Mouse (Mus musculus) midbrain, embryonic 15.5 days (tissue): ENCODE data around the gene Usp2. TPM values are rescaled to one million over a fixed set of nuclear protein-coding genes. Genes with fewer than 3 reads are reported as not detected.
A peak's percentile ranks its signal among the peaks of the same experiment; 100 is the strongest.

Experiments
- ATAC-seq: fragments of 200-750 bp; cut with Nextera tagmentation; replicated peaks from 2 replicates; pipeline ENCODE4 v1.8.0; 2017; ENCODE audit warnings: moderate TSS enrichment
- H3K27ac ChIP-seq: fragments of 300-500 bp; sonication (generic); 2 replicates; pipeline ENCODE4 v1.5.1; 2015; ENCODE audit warnings: mild to moderate bottlenecking, inconsistent platforms
- H3K27me3 ChIP-seq: fragments of 300-500 bp; sonication (generic); replicated peaks from 2 replicates; pipeline ENCODE4 v1.6.1; 2015; ENCODE audit warnings: inconsistent platforms
- H3K36me3 ChIP-seq: fragments of 300-500 bp; sonication (generic); replicated peaks from 2 replicates; pipeline ENCODE4 v1.6.1; 2015; ENCODE audit warnings: inconsistent platforms
- H3K4me1 ChIP-seq: fragments of 300-500 bp; sonication (generic); 2 replicates; pipeline ENCODE4 v1.6.1; 2015; ENCODE audit warnings: inconsistent platforms
- H3K4me2 ChIP-seq: fragments of 300-500 bp; sonication (generic); 2 replicates; pipeline ENCODE4 v1.6.1; 2015; ENCODE audit warnings: inconsistent platforms, mild to moderate bottlenecking, moderate library complexity
- H3K4me3 ChIP-seq: fragments of 300-500 bp; sonication (generic); 2 replicates; pipeline ENCODE4 v1.5.1; 2015; ENCODE audit warnings: mild to moderate bottlenecking, inconsistent platforms
- H3K9ac ChIP-seq: fragments of 300-500 bp; sonication (generic); 2 replicates; pipeline ENCODE4 v1.6.1; 2015; ENCODE audit warnings: mild to moderate bottlenecking, inconsistent platforms
- H3K9me3 ChIP-seq: fragments of 300-500 bp; sonication (generic); 2 replicates; pipeline ENCODE4 v1.6.1; 2016; ENCODE audit warnings: inconsistent platforms
- WGBS: fragments of 180-500 bp; shearing (Covaris S2); methylation state at CpG from one replicate; pipeline ENCODE4 v1.1.7; 2015; ENCODE audit warnings: mixed read lengths; 5-methylcytosine and 5-hydroxymethylcytosine counted together
- polyA plus RNA-seq: library from polyadenylated mRNA; unstranded; fragments of >200 nt; fragmentation: Nextera tagmentation; extraction: Ambion mirVana; gene quantifications from 2 replicates; pipeline ENCODE4 v1.2.1, GENCODE M21; 2015

Gene Usp2
- polyA plus RNA-seq, 1 experiment from 2014 or later, result 9.6 TPM

DNA sequence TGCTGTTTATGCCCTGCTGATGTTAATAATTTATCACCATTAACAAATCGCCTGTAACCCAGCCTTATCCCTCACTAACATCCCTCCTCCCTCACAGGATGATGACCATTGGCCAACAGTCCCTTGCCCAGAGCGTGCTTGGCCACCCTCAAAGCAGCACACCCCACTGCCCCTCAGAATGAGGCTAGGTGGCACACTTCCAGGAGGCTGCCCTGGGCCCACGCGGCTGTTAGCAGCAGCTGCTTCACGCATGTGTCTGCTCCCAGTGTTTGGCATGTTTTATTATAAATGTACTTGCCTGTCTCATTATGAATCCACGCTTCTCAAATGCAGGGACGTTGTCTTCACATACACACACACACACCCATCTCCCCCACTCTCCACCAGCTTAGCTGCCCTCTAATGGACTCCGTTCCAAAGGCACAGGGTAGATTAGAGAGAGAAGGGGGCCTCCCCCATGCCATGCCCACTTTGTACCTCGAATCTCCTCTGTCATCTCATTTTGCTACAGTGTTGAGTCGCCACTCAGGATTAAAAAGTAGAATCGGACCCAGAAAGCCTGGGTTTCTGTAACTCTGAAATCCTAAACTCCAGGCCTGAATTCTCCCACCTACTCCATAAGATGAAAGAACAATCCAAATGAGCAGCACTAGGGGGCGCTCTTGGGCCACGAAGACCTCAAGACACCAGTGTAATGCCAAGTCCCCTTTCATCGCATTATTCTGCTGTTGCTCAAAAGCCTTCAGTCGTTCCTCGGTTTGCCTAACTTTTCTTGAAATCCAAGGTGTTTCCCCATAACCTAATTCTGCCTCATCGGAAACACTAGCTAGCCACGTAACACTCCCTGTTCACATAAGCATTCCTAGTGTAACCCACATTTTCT is 59.0 kb downstream of the Usp2 start:
- Histone ChIP-seq H3K4me1 (peaks cover 21% of the 10 kb centered on the region), H3K4me2 (peak overlapping the region; percentile 16; the same call in 1 of the 2 replicates), H3K27me3 (peaks cover 4% of the 10 kb centered on the region; the same call in 1 of the 2 replicates), H3K27ac (no peak overlapping the region), H3K9ac (no peak overlapping the region), H3K36me3 (no peaks in the 10 kb centered on the region), H3K4me3 (no peak overlapping the region), H3K9me3 (no peaks in the 10 kb centered on the region)
- 0 out of 2 replicates have a peak, but pooled peaks have one; percentile 63 for ATAC-seq
- WGBS, result 29% methylated on average over 18 of the region's 18 CpGs

- Histone ChIP-seq H3K9me3 (no peaks in the 10 kb centered on the region), H3K27me3 (peaks cover 7% of the 10 kb centered on the region; the same call in 1 of the 2 replicates), H3K4me2 (no peak overlapping the region), H3K4me3 (no peak overlapping the region), H3K4me1 (peaks cover 21% of the 10 kb centered on the region), H3K9ac (no peak overlapping the region), H3K27ac (no peak overlapping the region), H3K36me3 (no peaks in the 10 kb centered on the region)
- 92% methylated on average over 3 of the region's 3 CpGs for whole genome bisulfite sequencing
- ATAC-seq, result no peak
These were observed 59.9 kb downstream of the Usp2 start for GRCm38 (mm10) chr9:44126746-44127145.

DNA sequence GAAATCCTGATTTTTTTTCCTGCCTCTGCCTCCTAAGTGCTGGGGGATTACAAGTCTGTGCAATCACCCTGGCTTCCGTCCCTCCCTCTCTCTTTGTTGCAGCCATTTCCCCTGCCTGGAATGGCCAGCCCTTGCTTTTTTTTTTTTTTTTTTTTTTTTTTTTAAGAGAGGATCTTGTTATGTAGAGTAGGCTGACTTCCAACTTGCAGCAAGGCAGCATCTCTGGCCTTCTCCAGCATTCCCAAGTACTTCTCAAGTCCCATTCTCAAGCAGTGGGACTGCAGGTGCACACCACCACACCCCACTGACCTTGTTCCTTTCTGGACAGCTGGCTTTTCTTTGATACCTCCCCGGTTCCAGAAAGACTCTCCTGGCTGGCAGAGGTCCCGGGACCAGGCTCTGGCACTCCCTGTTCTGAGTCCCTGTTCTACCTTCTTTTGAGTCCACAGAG is 60.6 kb downstream of the Usp2 start:
- no peaks in the 10 kb centered on the region for H3K9me3 ChIP-seq
- peaks cover 21% of the 10 kb centered on the region for H3K4me1 ChIP-seq
- H3K9ac ChIP-seq, result no peak overlapping the region
- WGBS, result 56% methylated on average over 3 of the region's 3 CpGs
- H3K4me3 ChIP-seq, result no peak overlapping the region
- no peaks in the 10 kb centered on the region for H3K36me3 ChIP-seq
- peaks cover 11% of the 10 kb centered on the region for H3K27me3 ChIP-seq
- H3K27ac ChIP-seq, result no peak overlapping the region
- H3K4me2 ChIP-seq, result no peak overlapping the region
- ATAC-seq, result no peak

DNA sequence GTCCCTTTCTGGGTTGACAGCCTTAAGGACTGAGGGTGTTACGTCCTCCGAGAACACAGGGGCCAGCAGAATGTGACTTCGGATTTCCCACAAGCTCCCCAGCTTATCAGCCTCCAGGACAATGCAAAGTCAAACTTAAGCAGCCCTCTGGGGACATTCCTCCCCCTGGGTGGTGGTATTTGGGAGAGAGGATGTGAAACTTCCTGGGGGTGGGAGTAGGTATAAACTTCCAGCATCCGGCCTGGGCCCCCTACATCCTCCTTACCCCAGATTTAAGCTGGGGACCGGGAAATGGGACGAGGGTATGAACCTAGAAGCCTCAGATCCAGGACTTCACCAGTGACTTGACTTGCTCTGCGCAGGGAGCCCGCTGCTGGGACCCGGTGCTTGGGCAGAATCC is 62.8 kb downstream of the Usp2 start:
- no peaks in the 10 kb centered on the region for H3K36me3 ChIP-seq
- peaks cover 29% of the 10 kb centered on the region for H3K4me1 ChIP-seq
- H3K27me3 ChIP-seq, result peaks cover 29% of the 10 kb centered on the region
- no peak overlapping the region for H3K27ac ChIP-seq
- peak overlapping the region; percentile 53 for H3K4me2 ChIP-seq
- no peak for ATAC-seq
- H3K4me3 ChIP-seq, result peak overlapping the region; percentile 27
- H3K9ac ChIP-seq, result peak overlapping the region; percentile 24; the same call in 1 of the 2 replicates
- no peaks in the 10 kb centered on the region for H3K9me3 ChIP-seq
- WGBS, result 7% methylated on average over 9 of the region's 9 CpGs

DNA sequence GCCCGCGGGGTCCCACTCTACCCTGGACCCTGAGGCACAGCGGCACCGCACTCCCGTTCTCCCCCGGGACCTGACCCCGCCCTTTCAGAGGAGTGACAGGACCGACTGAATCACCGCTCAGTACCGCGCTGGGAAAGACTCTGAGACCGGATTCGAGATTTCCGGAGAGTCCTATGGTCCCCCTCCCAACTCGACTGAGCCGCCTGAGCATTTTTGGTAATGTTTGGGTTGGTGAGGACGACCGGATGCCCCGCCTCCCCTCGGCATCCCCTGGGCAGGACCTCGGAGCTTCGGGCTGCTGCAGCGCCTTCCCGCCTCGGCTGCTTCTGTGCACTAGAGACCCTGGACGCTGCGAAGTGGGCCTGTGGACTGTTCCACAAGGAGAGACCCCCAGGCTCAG is 63.2 kb downstream of the Usp2 start:
- Histone ChIP-seq H3K9me3 (no peaks in the 10 kb centered on the region), H3K27me3 (peaks cover 30% of the 10 kb centered on the region), H3K4me1 (peaks cover 33% of the 10 kb centered on the region), H3K4me2 (peak overlapping the region; percentile 53), H3K4me3 (peak overlapping the region; percentile 27), H3K27ac (no peak overlapping the region), H3K36me3 (no peaks in the 10 kb centered on the region), H3K9ac (peak overlapping the region; percentile 24; the same call in 1 of the 2 replicates)
- WGBS, result under 1% methylated on average over 27 of the region's 27 CpGs
- 0 out of 2 replicates have a peak, but pooled peaks have one; percentile 22 for ATAC-seq

GRCm38 (mm10) chr9:44130581-44131275 is 63.9 kb downstream of the Usp2 start:
- Histone ChIP-seq H3K27me3 (peaks cover 37% of the 10 kb centered on the region), H3K9ac (no peak overlapping the region), H3K27ac (no peak overlapping the region), H3K4me1 (peaks cover 36% of the 10 kb centered on the region), H3K4me2 (0 out of 2 replicates have a peak overlapping the region, but pooled peaks have one; percentile 53), H3K4me3 (no peak overlapping the region), H3K9me3 (no peaks in the 10 kb centered on the region), H3K36me3 (no peaks in the 10 kb centered on the region)
- WGBS, result 12% methylated on average over 19 of the region's 19 CpGs
- no peak for ATAC-seq

DNA sequence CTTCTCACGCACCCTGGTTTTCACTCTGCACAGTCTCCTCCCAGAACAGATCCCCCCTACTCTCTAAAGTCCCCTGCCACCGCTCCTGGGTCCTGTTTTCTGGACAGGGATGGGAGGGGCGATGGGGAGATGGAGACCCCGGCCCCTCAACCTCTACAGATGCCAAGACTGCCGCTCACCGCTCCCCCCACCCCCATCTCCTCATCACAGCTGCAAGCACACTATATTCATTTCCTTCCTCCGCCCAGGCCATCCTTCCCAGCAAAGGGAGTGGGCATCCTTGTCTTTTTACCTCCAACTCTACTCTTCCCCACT is 64.4 kb downstream of the Usp2 start:
- Histone ChIP-seq H3K4me3 (no peak overlapping the region), H3K27me3 (peaks cover 42% of the 10 kb centered on the region), H3K4me2 (no peak overlapping the region), H3K4me1 (peaks cover 37% of the 10 kb centered on the region), H3K9ac (no peak overlapping the region), H3K36me3 (no peaks in the 10 kb centered on the region), H3K9me3 (no peaks in the 10 kb centered on the region), H3K27ac (no peak overlapping the region)
- 38% methylated on average over 7 of the region's 7 CpGs for WGBS
- no peak for ATAC-seq

DNA sequence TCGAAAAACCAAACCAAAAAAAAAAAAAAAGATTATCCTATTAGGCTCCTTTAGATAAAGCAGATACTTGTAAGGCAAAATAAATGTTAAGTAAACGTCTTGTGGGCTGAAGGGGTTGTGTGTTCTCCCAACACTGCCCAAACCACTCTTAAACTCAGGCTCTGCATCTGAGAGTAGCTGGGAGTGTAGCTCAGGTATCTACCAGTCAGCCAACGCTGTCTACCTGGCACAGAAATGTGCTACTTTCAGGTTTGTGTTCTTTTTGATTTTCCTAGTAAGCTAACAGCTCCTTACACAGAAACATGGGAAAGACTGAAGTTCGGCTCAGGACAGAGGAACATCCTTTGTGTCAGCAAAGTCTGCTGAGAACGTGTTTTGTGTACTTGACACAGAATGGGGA is 65.4 kb downstream of the Usp2 start:
- Histone ChIP-seq H3K9ac (no peak overlapping the region), H3K4me2 (no peak overlapping the region), H3K9me3 (no peaks in the 10 kb centered on the region), H3K27me3 (peaks cover 45% of the 10 kb centered on the region), H3K36me3 (no peaks in the 10 kb centered on the region), H3K4me3 (no peak overlapping the region), H3K4me1 (peaks cover 33% of the 10 kb centered on the region), H3K27ac (no peak overlapping the region)
- 60% methylated on average over 5 of the region's 5 CpGs for WGBS
- ATAC-seq, result no peak

DNA sequence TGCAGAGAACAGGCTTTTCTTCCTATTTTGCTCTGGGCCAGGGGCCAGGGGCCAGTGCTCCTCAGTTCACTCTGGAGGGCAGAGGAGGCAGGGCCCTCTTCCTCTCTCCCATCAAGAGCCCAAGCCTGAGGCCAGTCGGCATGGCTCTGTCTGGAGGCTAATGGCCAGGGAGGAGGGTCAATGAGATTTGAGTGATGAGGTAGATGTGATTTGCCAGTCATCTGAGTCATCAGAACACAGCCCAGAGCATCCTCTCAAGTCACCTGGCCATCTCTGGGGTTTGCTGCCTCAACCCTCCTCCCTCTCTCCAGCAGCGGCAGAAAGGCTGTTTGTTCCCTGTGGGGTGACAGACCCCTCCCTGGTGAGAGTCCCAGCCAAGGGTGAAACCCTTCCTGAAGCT is 66.5 kb downstream of the Usp2 start:
- Histone ChIP-seq H3K27ac (no peak overlapping the region), H3K4me1 (peaks cover 33% of the 10 kb centered on the region), H3K36me3 (no peaks in the 10 kb centered on the region), H3K4me3 (no peak overlapping the region), H3K9ac (no peak overlapping the region), H3K4me2 (0 out of 2 replicates have a peak overlapping the region, but pooled peaks have one; percentile 70), H3K9me3 (no peaks in the 10 kb centered on the region), H3K27me3 (peaks cover 45% of the 10 kb centered on the region)
- WGBS, result 21% methylated on average over 2 of the region's 2 CpGs
- no peak for ATAC-seq

DNA sequence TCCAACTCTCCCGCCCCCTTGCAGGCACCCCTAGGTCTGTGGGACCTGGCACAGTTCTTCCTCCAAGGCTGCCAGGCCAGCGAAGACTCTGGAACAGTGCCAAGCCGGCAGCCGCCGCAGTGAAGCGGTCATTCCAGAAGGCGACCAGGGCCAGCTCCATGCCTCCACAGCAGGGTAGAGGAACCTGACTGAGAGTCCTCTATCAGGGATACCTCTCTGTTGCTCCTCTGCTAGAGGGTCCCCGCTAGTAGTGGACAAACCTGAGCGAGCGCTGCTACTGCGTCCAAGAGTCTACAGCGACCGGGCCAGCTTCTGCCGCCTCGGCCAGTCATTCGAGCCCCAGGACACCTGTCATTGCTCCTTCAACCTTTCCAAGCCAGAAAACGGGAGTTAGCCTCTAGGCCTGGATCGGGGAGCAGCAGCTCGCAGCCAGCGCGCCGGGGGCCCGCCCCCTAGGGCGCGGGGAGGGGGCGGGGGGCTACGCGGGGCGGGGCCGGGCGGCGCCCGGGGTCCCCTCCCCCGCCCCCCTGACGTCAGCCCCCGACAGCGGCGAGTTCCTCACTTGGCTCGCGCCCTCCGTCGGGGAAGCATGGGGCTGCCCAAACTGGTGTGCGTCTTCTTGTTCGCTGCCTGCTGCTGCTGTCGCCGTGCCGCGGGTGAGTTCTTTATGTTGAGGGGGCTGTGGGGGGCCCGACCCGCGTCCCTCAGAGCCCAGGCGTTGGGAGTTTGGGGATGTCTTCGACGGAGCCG is 67.5 kb downstream of the Usp2 start, which contains the start of gene Mcam:
Gene Mcam (plus strand): TSS at position 369 of the 750 bp plus-strand sequence.
- ATAC-seq, result peak; percentile 27; the same call in 1 of the 2 replicates
- H3K36me3 ChIP-seq, result no peaks in the 10 kb centered on the region
- peaks cover 33% of the 10 kb centered on the region for H3K4me1 ChIP-seq
- H3K4me2 ChIP-seq, result peak within 1 kb of the TSS; percentile 70
- no peaks in the 10 kb centered on the region for H3K9me3 ChIP-seq
- WGBS, result 1% methylated on average over 53 of the region's 55 CpGs
- H3K27me3 ChIP-seq, result peaks cover 41% of the 10 kb centered on the region
- H3K4me3 ChIP-seq, result peak within 1 kb of the TSS; percentile 40
- no peak within 1 kb of the TSS for H3K27ac ChIP-seq
- peak within 1 kb of the TSS; percentile 5 for H3K9ac ChIP-seq

DNA sequence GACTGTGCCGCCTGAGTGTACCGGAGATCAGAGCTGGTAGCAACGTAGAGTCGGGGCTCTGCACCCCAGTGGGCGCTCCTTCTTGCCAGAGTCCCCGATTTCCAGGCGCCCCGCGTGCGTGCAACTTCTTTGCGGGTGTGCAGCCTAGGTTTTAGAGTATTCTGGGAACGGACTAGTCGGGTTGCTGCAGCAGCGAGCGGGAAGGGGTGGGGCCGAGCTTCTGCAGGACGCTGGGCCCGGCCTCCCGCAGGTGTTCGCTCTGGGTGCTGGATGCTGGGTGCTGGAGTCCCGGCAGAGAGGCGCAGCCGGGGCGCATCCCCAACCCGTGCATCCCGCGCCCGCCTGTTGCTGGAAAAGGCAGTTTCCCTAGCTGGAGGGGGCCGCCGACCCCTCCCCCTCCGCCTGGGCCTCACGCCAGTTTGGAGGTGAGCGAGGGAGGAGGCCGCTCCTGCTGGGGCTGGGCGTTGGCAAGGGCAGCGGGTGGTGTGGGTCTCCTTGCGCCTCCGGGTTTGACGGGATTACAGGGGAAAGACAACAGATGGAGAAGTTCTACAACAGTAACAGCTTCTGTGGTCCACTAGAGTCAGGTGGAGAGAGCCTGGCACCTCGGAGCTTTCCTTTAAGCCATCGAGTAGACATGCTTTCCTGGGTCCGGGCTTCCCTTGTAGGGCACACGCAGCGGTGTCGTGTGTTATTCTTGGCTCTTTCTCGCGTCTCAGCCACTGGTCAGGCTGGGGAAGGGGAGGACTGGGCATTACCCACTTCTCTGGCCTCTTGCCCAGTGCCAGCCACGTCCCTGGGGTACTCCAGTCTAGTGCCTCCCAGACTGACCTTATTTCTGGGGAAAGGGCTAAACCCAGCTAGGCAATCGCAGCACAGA is 68.3 kb downstream of the Usp2 start:
- Histone ChIP-seq H3K4me2 (peak overlapping the region; percentile 70), H3K27me3 (peaks cover 41% of the 10 kb centered on the region), H3K36me3 (no peaks in the 10 kb centered on the region), H3K4me1 (peaks cover 28% of the 10 kb centered on the region), H3K9me3 (no peaks in the 10 kb centered on the region), H3K4me3 (peak overlapping the region; percentile 40), H3K27ac (no peak overlapping the region), H3K9ac (peak overlapping the region; percentile 5; the same call in 1 of the 2 replicates)
- 2% methylated on average over 49 of the region's 49 CpGs for WGBS
- 0 out of 2 replicates have a peak, but pooled peaks have one; percentile 43 for ATAC-seq
